Mouse (Mus musculus): Measurements from ENCODE around the gene Usp22. TPM values are rescaled to one million over a fixed set of nuclear protein-coding genes. Genes with fewer than 3 reads are reported as not detected.

Gene Usp22
- total RNA-seq (2014; rRNA removed) (526 and 577 TPM in 2 replicates), polyA plus RNA-seq (2015; fragmentation: Nextera tagmentation; extraction: Ambion mirVana) (251 and 278 TPM in 2 replicates)

DNA sequence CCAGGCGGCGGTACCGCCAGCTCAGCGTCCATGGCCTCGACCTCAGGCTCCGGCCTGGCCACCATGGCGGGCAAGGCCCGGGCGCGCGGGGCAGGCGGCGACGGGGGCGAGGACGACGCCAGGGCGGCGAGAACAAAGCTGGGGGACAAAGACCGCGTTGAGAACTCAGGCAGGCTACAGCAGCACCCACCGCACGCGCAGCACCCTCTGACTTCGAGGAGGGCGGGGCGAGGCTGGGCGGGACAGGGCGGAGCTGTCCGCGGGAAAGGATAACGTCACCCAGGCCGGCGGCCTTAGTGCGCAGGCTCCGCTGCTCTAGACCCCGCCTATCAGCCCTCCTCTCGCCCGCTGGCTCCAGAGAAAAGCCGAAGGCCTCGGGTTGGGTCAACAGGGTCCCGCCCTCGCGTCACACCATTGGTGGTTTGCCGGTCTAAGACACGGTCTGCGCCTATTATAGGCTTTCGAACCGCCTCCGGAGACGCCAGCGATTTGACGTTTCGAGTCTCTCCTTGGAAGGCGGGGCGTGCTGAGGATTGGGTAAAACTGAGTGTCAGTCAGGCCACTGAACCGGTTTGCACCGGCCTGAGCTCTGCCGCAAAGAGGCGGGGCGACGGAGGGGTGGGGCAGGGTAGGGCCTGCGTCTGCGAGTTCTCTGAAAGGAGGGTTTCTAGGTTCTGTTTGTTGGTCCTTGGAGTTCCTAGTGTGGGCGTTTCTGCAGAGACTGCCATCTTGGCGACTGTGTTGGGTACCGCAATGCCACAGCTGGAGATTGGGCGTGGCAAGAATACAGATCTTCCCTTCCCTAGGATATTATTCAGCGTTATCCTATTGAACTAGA, at the start of gene Usp22:
TSS of gene Usp22 (minus strand) at position 235 of the 838 bp plus-strand sequence.
- no peaks in the 10 kb centered on the region for H3K36me3 ChIP-seq (ENCODE audit: insufficient read depth, low read length)
- peak within 1 kb of the TSS; percentile 100 for H3K4me3 ChIP-seq (ENCODE audit: low read length)
- DNase-seq (ENCODE audit: low spot score): peak; percentile 100
- TF ChIP-seq CTCF (IDR thresholded peaks at IDR 0.05; ENCODE audit: low read depth): peak; percentile 39; the same call in 1 of the 2 replicates
- H3K4me2 ChIP-seq (ENCODE audit: low read depth, low read length): peak within 1 kb of the TSS; percentile 53
- H3K27ac ChIP-seq: peak within 1 kb of the TSS; percentile 100
- H3K4me1 ChIP-seq (ENCODE audit: insufficient read depth, low read length): peaks cover 29% of the 10 kb centered on the region
- WGBS: under 1% methylated on average over 69 of the region's 69 CpGs
- peak; percentile 98 for ATAC-seq
- no peaks in the 10 kb centered on the region for H3K9me3 ChIP-seq (ENCODE audit: low read length)
- peak within 1 kb of the TSS; percentile 100 for H3K9ac ChIP-seq (replicated peaks; ENCODE audit: low read length)
- H3K27me3 ChIP-seq (ENCODE audit: insufficient read depth, low read length): no peaks in the 10 kb centered on the region

DNA sequence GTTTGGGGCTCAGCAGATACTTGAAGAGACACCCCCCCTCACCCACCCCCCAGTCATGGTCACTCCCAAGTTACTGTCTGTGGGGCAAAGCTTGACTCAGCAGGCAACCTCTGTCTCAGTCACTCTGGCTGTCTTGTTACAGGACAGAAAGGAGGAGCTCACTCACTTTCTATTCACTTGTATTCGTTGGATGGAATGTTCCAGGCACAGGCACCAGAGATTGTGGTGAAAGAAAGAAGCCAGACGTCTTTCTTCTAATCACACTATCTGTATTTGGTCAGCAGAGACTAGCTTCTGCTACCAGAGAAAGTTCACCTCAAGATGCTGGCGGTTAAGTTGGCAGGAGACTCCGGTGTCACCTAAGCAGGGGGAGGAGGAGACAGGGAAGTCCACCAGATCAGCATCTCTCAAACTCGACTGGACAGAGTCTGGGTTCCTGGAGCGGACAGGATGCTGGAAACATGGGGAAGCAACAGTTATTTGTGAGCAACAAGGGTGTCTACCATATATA, 49.4 kb upstream of the Usp22 start:
- no peak overlapping the region for H3K27ac ChIP-seq
- no peak overlapping the region for H3K4me2 ChIP-seq (ENCODE audit: low read depth, low read length)
- WGBS: 79% methylated on average over 6 of the region's 6 CpGs
- no peak overlapping the region for H3K9ac ChIP-seq (replicated peaks; ENCODE audit: low read length)
- TF ChIP-seq CTCF (IDR thresholded peaks at IDR 0.05; ENCODE audit: low read depth): no peak
- H3K4me1 ChIP-seq (ENCODE audit: insufficient read depth, low read length): 0 out of 2 replicates have a peak, but pooled peaks cover 3% of the 10 kb centered on the region
- no peak overlapping the region for H3K4me3 ChIP-seq (ENCODE audit: low read length)
- no peak for ATAC-seq
- no peak for DNase-seq (ENCODE audit: low spot score)
- no peaks in the 10 kb centered on the region for H3K9me3 ChIP-seq (ENCODE audit: low read length)
- H3K27me3 ChIP-seq (ENCODE audit: insufficient read depth, low read length): no peaks in the 10 kb centered on the region
- no peaks in the 10 kb centered on the region for H3K36me3 ChIP-seq (ENCODE audit: insufficient read depth, low read length)

DNA sequence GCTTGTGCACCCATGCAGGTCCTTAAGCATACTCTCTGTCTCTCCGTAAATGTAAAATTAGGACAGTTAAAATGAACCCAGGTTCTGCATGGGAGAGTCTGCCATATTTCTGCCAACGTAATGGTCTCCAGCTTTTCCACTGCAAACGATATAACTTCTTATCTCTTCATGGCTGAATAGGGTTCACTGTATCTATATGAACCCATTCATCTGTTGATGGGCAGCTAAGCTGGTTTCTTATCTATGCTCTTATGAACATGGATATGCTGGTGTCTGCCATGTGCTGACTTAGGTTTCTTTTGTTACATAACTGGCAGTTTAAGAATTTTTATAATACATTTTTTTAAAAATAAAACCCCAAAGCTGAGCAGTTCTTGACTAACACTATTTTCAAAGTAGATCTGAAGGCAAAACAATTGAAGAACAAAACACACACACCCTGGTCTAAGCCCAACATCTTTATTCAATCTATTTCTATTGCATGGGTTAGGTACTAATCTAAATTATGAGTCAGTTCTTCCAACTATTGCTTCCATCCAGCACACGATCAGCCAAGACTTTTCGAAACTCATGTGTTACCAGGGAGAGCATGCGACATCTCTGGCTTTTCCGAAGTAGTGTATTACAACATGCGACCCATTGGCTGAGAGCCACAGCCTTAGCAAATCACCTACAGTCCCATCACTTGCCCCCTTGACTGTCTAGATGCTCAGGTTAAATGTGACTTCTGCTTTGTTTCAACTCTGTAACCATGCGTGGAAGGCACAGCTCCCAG, 48.3 kb upstream of the Usp22 start:
- TF ChIP-seq CTCF (IDR thresholded peaks at IDR 0.05; ENCODE audit: low read depth): no peak

DNA sequence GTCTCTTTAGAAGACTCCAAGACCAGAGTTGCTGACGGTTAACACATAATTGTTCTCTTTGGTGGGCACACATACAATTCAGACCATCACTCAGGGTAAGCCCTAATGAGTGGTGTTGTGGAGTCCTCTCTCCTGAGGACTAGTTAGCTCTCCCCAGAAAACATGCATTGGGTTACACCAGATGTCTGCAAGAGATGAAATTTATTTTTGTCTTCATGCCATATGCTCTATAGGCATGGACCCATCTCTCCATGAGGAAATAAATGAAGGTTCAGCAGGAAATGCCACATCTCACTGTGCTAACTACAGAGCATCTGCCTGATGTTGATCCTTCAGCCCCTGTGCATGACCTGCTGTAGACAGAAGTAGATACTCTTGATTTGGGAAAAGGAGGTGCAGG, 47.2 kb upstream of the Usp22 start:
- WGBS: 83% methylated on average over 1 of the region's 1 CpGs
- Histone ChIP-seq H3K4me1 (ENCODE audit: insufficient read depth, low read length) (no peaks in the 10 kb centered on the region), H3K9me3 (ENCODE audit: low read length) (no peaks in the 10 kb centered on the region), H3K36me3 (ENCODE audit: insufficient read depth, low read length) (no peaks in the 10 kb centered on the region), H3K4me3 (ENCODE audit: low read length) (no peak overlapping the region), H3K9ac (replicated peaks; ENCODE audit: low read length) (no peak overlapping the region), H3K27ac (no peak overlapping the region), H3K4me2 (ENCODE audit: low read depth, low read length) (no peak overlapping the region), H3K27me3 (ENCODE audit: insufficient read depth, low read length) (no peaks in the 10 kb centered on the region)
- ATAC-seq (no peak), DNase-seq (ENCODE audit: low spot score) (no peak)
- TF ChIP-seq CTCF (IDR thresholded peaks at IDR 0.05; ENCODE audit: low read depth): no peak

More for the DNA sequence above, 48.3 kb upstream of the Usp22 start:
- Histone ChIP-seq H3K4me2 (ENCODE audit: low read depth, low read length) (no peak overlapping the region), H3K27ac (no peak overlapping the region), H3K27me3 (ENCODE audit: insufficient read depth, low read length) (no peaks in the 10 kb centered on the region), H3K9me3 (ENCODE audit: low read length) (no peaks in the 10 kb centered on the region), H3K4me3 (ENCODE audit: low read length) (no peak overlapping the region), H3K36me3 (ENCODE audit: insufficient read depth, low read length) (no peaks in the 10 kb centered on the region), H3K9ac (replicated peaks; ENCODE audit: low read length) (no peak overlapping the region), H3K4me1 (ENCODE audit: insufficient read depth, low read length) (0 out of 2 replicates have a peak, but pooled peaks cover 3% of the 10 kb centered on the region)
- DNase-seq (ENCODE audit: low spot score): no peak
- 87% methylated on average over 9 of the region's 9 CpGs for WGBS
- no peak for ATAC-seq

DNA sequence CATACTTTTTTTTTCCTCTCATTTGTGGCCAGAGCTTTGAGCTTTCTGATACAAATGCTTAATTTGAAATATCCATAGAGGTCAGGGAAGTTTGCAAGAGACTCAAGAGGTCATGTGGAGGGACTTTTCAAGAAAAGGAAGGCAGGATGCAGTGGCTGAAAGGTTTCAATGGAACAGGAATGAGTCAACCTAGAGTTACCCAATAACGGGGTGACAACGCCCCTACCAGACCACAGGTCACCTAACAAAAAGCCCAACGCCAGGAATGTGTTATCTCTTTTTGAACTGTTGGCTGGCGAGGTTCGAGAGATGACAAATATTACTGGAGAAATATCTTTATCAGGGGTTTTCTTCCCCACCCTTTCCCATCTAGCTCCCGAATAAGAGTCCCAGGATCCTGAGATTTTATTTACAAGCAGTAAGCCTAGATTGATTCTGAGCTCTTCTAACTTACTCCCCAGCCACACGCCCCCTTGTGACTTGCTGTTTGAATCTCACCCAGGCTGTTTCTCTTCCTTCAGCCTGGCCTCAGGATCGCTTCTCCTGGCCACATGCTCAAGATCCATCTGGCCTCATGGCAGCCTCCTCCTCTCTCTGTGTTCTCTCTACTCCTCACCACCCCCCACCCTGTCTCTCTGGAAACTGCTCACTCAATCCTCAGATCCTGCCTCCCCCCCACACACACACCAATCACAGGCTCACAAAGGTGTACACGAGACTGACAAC, 45.5 kb upstream of the Usp22 start:
- no peak overlapping the region for H3K4me2 ChIP-seq (ENCODE audit: low read depth, low read length)
- no peaks in the 10 kb centered on the region for H3K27me3 ChIP-seq (ENCODE audit: insufficient read depth, low read length)
- H3K9ac ChIP-seq (replicated peaks; ENCODE audit: low read length): no peak overlapping the region
- no peak overlapping the region for H3K27ac ChIP-seq
- H3K36me3 ChIP-seq (ENCODE audit: insufficient read depth, low read length): no peaks in the 10 kb centered on the region
- no peaks in the 10 kb centered on the region for H3K9me3 ChIP-seq (ENCODE audit: low read length)
- H3K4me3 ChIP-seq (ENCODE audit: low read length): no peak overlapping the region
- peak; percentile 29 for TF ChIP-seq CTCF (IDR thresholded peaks at IDR 0.05; ENCODE audit: low read depth)
- 65% methylated on average over 9 of the region's 9 CpGs for WGBS
- ATAC-seq (no peak), DNase-seq (ENCODE audit: low spot score) (peak; percentile 41)
- no peaks in the 10 kb centered on the region for H3K4me1 ChIP-seq (ENCODE audit: insufficient read depth, low read length)

DNA sequence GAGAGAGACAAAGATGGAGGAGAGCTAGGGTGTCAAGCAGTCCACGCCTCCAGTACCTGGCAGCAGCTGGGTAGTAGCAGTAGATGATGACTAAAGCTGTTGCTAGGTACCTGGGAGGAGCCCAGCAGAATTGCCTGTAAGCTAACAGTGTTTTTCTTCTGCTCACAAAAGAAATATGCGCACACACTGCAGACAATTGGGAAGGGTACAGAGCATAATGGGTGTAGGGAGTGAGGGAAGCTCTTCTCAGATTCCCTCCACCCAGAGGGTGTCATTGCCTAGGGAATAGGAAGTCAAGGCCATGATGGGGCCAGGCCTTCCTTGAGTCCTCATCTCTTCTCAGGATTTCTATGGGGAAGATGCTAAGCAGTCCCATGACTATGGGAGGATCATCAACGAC, 41.1 kb upstream of the Usp22 start:
- H3K36me3 ChIP-seq (ENCODE audit: insufficient read depth, low read length): no peaks in the 10 kb centered on the region
- 87% methylated on average over 3 of the region's 3 CpGs for WGBS
- H3K4me1 ChIP-seq (ENCODE audit: insufficient read depth, low read length): no peaks in the 10 kb centered on the region
- TF ChIP-seq CTCF (IDR thresholded peaks at IDR 0.05; ENCODE audit: low read depth): no peak
- H3K27me3 ChIP-seq (ENCODE audit: insufficient read depth, low read length): no peaks in the 10 kb centered on the region; the same call in 1 of the 2 replicates
- no peak for ATAC-seq
- no peak overlapping the region for H3K9ac ChIP-seq (replicated peaks; ENCODE audit: low read length)
- no peak overlapping the region for H3K27ac ChIP-seq
- H3K4me3 ChIP-seq (ENCODE audit: low read length): no peak overlapping the region
- no peak for DNase-seq (ENCODE audit: low spot score)
- no peaks in the 10 kb centered on the region for H3K9me3 ChIP-seq (ENCODE audit: low read length)
- H3K4me2 ChIP-seq (ENCODE audit: low read depth, low read length): no peak overlapping the region

Data from hindbrain, postnatal 0 days (tissue).